In genomic region chr17:50191318-50191957, GRCm38 (mm10) we compare ENCODE assay signal across 21 mouse cellular contexts. TPM values are rescaled to one million over a fixed set of nuclear protein-coding genes. Genes with fewer than 3 reads are reported as not detected.
DNase-seq lines count a peak whose midpoint lies in the region; ATAC-seq and TF ChIP-seq lines count a peak whose summit lies in the region.
"Had no signal": no experiment of that assay in that cellular context is flagged by ENCODE, and none has a peak within 500 bp of the region (broad histone marks: within the 10 kb centered on the region; RNA-seq: fewer than 3 reads in every experiment).

No protein-coding gene starts in this region.

- TF ChIP-seq POLR2A in CH12.LX (IDR thresholded peaks at IDR 0.05; ENCODE audit: low read depth, low read length): no peak

- peaks cover 30% of the 10 kb centered on the region for H3K27me3 ChIP-seq in midbrain, embryonic 11.5 days (ENCODE audit: control insufficient read depth, insufficient read depth, low read length)
- H3K27me3 ChIP-seq in midbrain, embryonic 13.5 days: peaks cover 53% of the 10 kb centered on the region
- H3K27me3 ChIP-seq in CH12.LX (replicated peaks): no peaks in the 10 kb centered on the region
- peaks cover 57% of the 10 kb centered on the region for H3K27me3 ChIP-seq in embryonic facial prominence, embryonic 10.5 days (replicated peaks; ENCODE audit: low read depth, poor library complexity, severe bottlenecking)

- peak; percentile 13 for TF ChIP-seq RAD21 in CH12.LX (IDR thresholded peaks at IDR 0.05; ENCODE audit: low read depth, low read length)

- peaks cover 69% of the 10 kb centered on the region for H3K79me2 ChIP-seq in CH12.LX (replicated peaks; ENCODE audit: control insufficient read depth, extremely low read depth, insufficient read depth, poor library complexity, severe bottlenecking)

- WGBS in midbrain, embryonic 11.5 days: 45% methylated on average over 9 of the region's 9 CpGs
- WGBS in midbrain, embryonic 13.5 days: 47% methylated on average over 9 of the region's 9 CpGs
- 37% methylated on average over 9 of the region's 9 CpGs for WGBS in embryonic facial prominence, embryonic 10.5 days

- intact Hi-C loops in gastrocnemius, adult 2 months (cut with DNase I): loop anchor here (1.0 to 5.0 kb wide), 2 partner anchors 223 to 239 kb away; no protein-coding TSS in a partner anchor
- intact Hi-C loops in gastrocnemius, postnatal 36 days (cut with DNase I): loop anchor here (2.0 to 5.0 kb wide), 2 partner anchors 46 to 227 kb away; no protein-coding TSS in a partner anchor

- no peak for TF ChIP-seq EP300 in CH12.LX (IDR thresholded peaks at IDR 0.05; ENCODE audit: low read length)

- TF ChIP-seq CTCF in gastrocnemius, adult 2 months (IDR thresholded peaks at IDR 0.05): peak; percentile 2; the same call in 1 of the 2 replicates
- peak in 1 of 2 experiments; percentile 18; a peak in 1 of 4 replicates for TF ChIP-seq CTCF in CH12.LX (conservative IDR thresholded peaks at IDR 0.05 in 1 of 2, IDR thresholded peaks at IDR 0.05 in 1 of 2; ENCODE audit: low read depth in 2 of 2, low read length in 2 of 2)

- no peak overlapping the region; the same call in 1 of the 2 replicates for H3K4me3 ChIP-seq in gastrocnemius, adult 2 months
- H3K4me3 ChIP-seq in midbrain, embryonic 11.5 days (ENCODE audit: low read depth, low read length): no peak overlapping the region
- no peak overlapping the region for H3K4me3 ChIP-seq in midbrain, embryonic 13.5 days (replicated peaks)
- peak overlapping the region; percentile 45 to 94 (median 88) for H3K4me3 ChIP-seq in CH12.LX (replicated peaks in 1 of 3; ENCODE audit: low read depth in 2 of 3, low read length in 2 of 3, poor library complexity in 1 of 3)
- no peak overlapping the region for H3K4me3 ChIP-seq in embryonic facial prominence, embryonic 10.5 days

- no peak overlapping the region for H3K4me2 ChIP-seq in midbrain, embryonic 11.5 days
- no peak overlapping the region for H3K4me2 ChIP-seq in midbrain, embryonic 13.5 days (replicated peaks)
- peak overlapping the region; percentile 85 for H3K4me2 ChIP-seq in CH12.LX (ENCODE audit: insufficient read depth, low read depth, poor library complexity, severe bottlenecking)

- H3K36me3 ChIP-seq in midbrain, embryonic 11.5 days (ENCODE audit: control insufficient read depth, insufficient read depth, low read length): no peaks in the 10 kb centered on the region
- H3K36me3 ChIP-seq in midbrain, embryonic 13.5 days: no peaks in the 10 kb centered on the region
- peaks cover 29 to 67% of the 10 kb centered on the region in 2 experiments for H3K36me3 ChIP-seq in CH12.LX (replicated peaks in 1 of 2; ENCODE audit: control insufficient read depth in 1 of 2, insufficient read depth in 1 of 2, low read length in 1 of 2)
- no peaks in the 10 kb centered on the region for H3K36me3 ChIP-seq in embryonic facial prominence, embryonic 10.5 days (replicated peaks)
- H3K36me3 ChIP-seq: forebrain, embryonic 15.5 days; limb, embryonic 13.5 days had no signal

- no peak overlapping the region for H3K9ac ChIP-seq in midbrain, embryonic 11.5 days (ENCODE audit: low read length)
- H3K9ac ChIP-seq in midbrain, embryonic 13.5 days (replicated peaks): no peak overlapping the region
- peak overlapping the region; percentile 89 for H3K9ac ChIP-seq in CH12.LX (ENCODE audit: insufficient read depth, low read depth)
- H3K9ac ChIP-seq: forebrain, embryonic 15.5 days had no signal

- ATAC-seq in midbrain, embryonic 11.5 days (ENCODE audit: low FRiP score): no peak
- ATAC-seq in midbrain, embryonic 13.5 days: no peak
- ATAC-seq: forebrain, embryonic 15.5 days; hindbrain, embryonic 16.5 days; liver, postnatal 0 days had no signal

- in situ Hi-C loops in CH12.LX (cut with MboI; ENCODE audit: low pct_ligation_motif_present, low pct_unique_long_range_greater_than_20kb, low sequenced_read_pairs): no loop called here

- H3K9me3 ChIP-seq in midbrain, embryonic 11.5 days (ENCODE audit: control insufficient read depth, low read length): no peaks in the 10 kb centered on the region
- no peaks in the 10 kb centered on the region for H3K9me3 ChIP-seq in midbrain, embryonic 13.5 days
- no peaks in the 10 kb centered on the region for H3K9me3 ChIP-seq in CH12.LX (replicated peaks; ENCODE audit: low read length)
- H3K9me3 ChIP-seq in embryonic facial prominence, embryonic 10.5 days: no peaks in the 10 kb centered on the region
- H3K9me3 ChIP-seq: forebrain, embryonic 15.5 days; limb, embryonic 13.5 days; megakaryocyte, embryonic 14.5 days had no signal

- peaks cover 10% of the 10 kb centered on the region for H3K4me1 ChIP-seq in midbrain, embryonic 11.5 days (ENCODE audit: control insufficient read depth, insufficient read depth, low read length)
- H3K4me1 ChIP-seq in midbrain, embryonic 13.5 days (replicated peaks): peaks cover 38% of the 10 kb centered on the region
- H3K4me1 ChIP-seq in CH12.LX (ENCODE audit: control insufficient read depth in 1 of 2, insufficient read depth in 2 of 2): peaks cover 26 to 57% of the 10 kb centered on the region in 2 experiments
- peaks cover 34% of the 10 kb centered on the region for H3K4me1 ChIP-seq in embryonic facial prominence, embryonic 10.5 days

- peak overlapping the region; percentile 93 for H3K27ac ChIP-seq in gastrocnemius, adult 2 months
- H3K27ac ChIP-seq in midbrain, embryonic 11.5 days (ENCODE audit: low read depth, low read length): no peak overlapping the region
- no peak overlapping the region for H3K27ac ChIP-seq in midbrain, embryonic 13.5 days
- peak overlapping the region; percentile 96 for H3K27ac ChIP-seq in CH12.LX (ENCODE audit: insufficient read depth, low read depth)
- H3K27ac ChIP-seq in embryonic facial prominence, embryonic 10.5 days (replicated peaks): no peak overlapping the region
- H3K27ac ChIP-seq: forebrain, embryonic 15.5 days; limb, embryonic 13.5 days had no signal

- peak; percentile 9 for DNase-seq in gastrocnemius, adult 2 months
- DNase-seq in gastrocnemius, postnatal 36 days: no peak
- DNase-seq in midbrain, embryonic 11.5 days (ENCODE audit: low spot score, missing footprints): peak; percentile 82
- no peak for DNase-seq in CH12.LX (ENCODE audit: extremely low read depth)
- DNase-seq in embryonic facial prominence, embryonic 10.5 days (ENCODE audit: low spot score): peak; percentile 13
- no peak for DNase-seq in kidney, adult 18-20 months
- DNase-seq: adrenal gland, postnatal 25 days; cerebellum, adult 18-20 months; kidney, adult 2 months; kidney, postnatal 4 days; liver, postnatal 0 days; lung, postnatal 4 days; right cerebral cortex, adult 18-20 months; spleen, adult 18-20 months; thymus, adult 2 months; thymus, postnatal 36 days had no signal

- dilution Hi-C loops in CH12.LX (cut with MboI; ENCODE audit: extremely low pct_ligation_motif_present, extremely low pct_unique_long_range_greater_than_20kb, low sequenced_read_pairs): no loop called here

TF ChIP-seq in CH12.LX, 34 proteins besides CTCF, POLR2A, EP300 and RAD21:
- TF ChIP-seq MXI1 (IDR thresholded peaks at IDR 0.05; ENCODE audit: low read depth, low read length) (no peak; the same call in 1 of the 2 replicates), BHLHE40 (IDR thresholded peaks at IDR 0.05; ENCODE audit: low read depth, low read length) (0 out of 2 replicates have a peak, but pooled peaks have one; percentile 9), MYC (IDR thresholded peaks at IDR 0.05; ENCODE audit: low read depth, low read length) (0 out of 2 replicates have a peak, but pooled peaks have one; percentile 17), IRF4 (IDR thresholded peaks at IDR 0.05; ENCODE audit: low read depth, low read length) (peak; percentile 25; the same call in 1 of the 2 replicates), MAZ (IDR thresholded peaks at IDR 0.05; ENCODE audit: low read depth, low read length) (0 out of 2 replicates have a peak, but pooled peaks have one; percentile 29), USF2 (conservative IDR thresholded peaks at IDR 0.05; ENCODE audit: low read depth, low read length) (no peak), TCF12 (IDR thresholded peaks at IDR 0.05; ENCODE audit: low read depth, low read length) (peak; percentile 26; the same call in 1 of the 2 replicates), MAX (IDR thresholded peaks at IDR 0.05; ENCODE audit: low read length) (no peak), CHD1 (IDR thresholded peaks at IDR 0.05; ENCODE audit: low read depth, low read length) (peak; percentile 80), USF1 (IDR thresholded peaks at IDR 0.05; ENCODE audit: low read depth, low read length) (no peak), KAT2A (IDR thresholded peaks at IDR 0.05; ENCODE audit: insufficient replicate concordance, low read length) (0 out of 2 replicates have a peak, but pooled peaks have one; percentile 37), SMC3 (IDR thresholded peaks at IDR 0.05; ENCODE audit: low read depth, low read length) (peak; percentile 18), POLR2AphosphoS2 (IDR thresholded peaks at IDR 0.05; ENCODE audit: low read depth, low read length) (no peak), NRF1 (IDR thresholded peaks at IDR 0.05; ENCODE audit: low read depth, low read length) (peak; percentile 41; the same call in 1 of the 2 replicates), ZMIZ1 (IDR thresholded peaks at IDR 0.05; ENCODE audit: low read depth, low read length) (0 out of 2 replicates have a peak, but pooled peaks have one; percentile 35), JUN (IDR thresholded peaks at IDR 0.05; ENCODE audit: insufficient read depth, low read depth, low read length) (no peak)
TF ChIP-seq in CH12.LX: peak in this region for 10.

RNA-seq across cellular contexts. Expression of gene Rftn1, which starts 1.0 kb away (rescaled TPM):
- total RNA-seq in gastrocnemius, adult 2 months (2021): 10 to 100 TPM; 11.4 to 16.9 TPM
- 10 to 100 TPM; 22.0 to 22.8 TPM for total RNA-seq in gastrocnemius, postnatal 36 days (2021)
- 3.5 and 4.3 TPM in 2 replicates for polyA plus RNA-seq in midbrain, embryonic 11.5 days (2014; fragmentation: Nextera tagmentation; extraction: Ambion mirVana)
- 10.9 and 12.2 TPM in 2 replicates for polyA plus RNA-seq in midbrain, embryonic 13.5 days (2015; fragmentation: Nextera tagmentation; extraction: Ambion mirVana)
- 52.5 and 76.2 TPM in 2 replicates for total RNA-seq in CH12.LX (2012; rRNA removed)
- total RNA-seq in CH12.LX (2014; rRNA removed): 60.5 and 71.7 TPM in 2 replicates
- 66.2 and 80.6 TPM in 2 replicates for polyA plus RNA-seq in CH12.LX (2012; ENCODE audit: insufficient read length, low read depth)
- 4.4 and 6.6 TPM in 2 replicates for polyA plus RNA-seq in embryonic facial prominence, embryonic 10.5 days (2016; fragmentation: Nextera tagmentation; extraction: Ambion mirVana)

Comparison
In these comparisons a context has a peak if more than half of its experiments do, and no peak if none do; other contexts are left out.
1. DNase-seq: peak in gastrocnemius, adult 2 months (single experiment), midbrain, embryonic 11.5 days (single experiment) and embryonic facial prominence, embryonic 10.5 days (single experiment); none in gastrocnemius, postnatal 36 days (0 of 2), CH12.LX (single experiment) and kidney, adult 18-20 months (single experiment).
2. H3K27ac ChIP-seq: peak in gastrocnemius, adult 2 months (single experiment) and CH12.LX (single experiment); none in midbrain, embryonic 11.5 days (single experiment), midbrain, embryonic 13.5 days (single experiment) and embryonic facial prominence, embryonic 10.5 days (single experiment).
3. H3K4me3 ChIP-seq: peak in CH12.LX (3 of 3); none in gastrocnemius, adult 2 months (single experiment), midbrain, embryonic 11.5 days (single experiment), midbrain, embryonic 13.5 days (single experiment) and embryonic facial prominence, embryonic 10.5 days (single experiment).